Mouse (Mus musculus): ENCODE results near the gene Grn. TPM values are rescaled to one million over a fixed set of nuclear protein-coding genes. Genes with fewer than 3 reads are reported as not detected.

The Grn gene
- total RNA-seq, 2 experiments from 2014 or later: 28.7 to 35.2 TPM

DNA sequence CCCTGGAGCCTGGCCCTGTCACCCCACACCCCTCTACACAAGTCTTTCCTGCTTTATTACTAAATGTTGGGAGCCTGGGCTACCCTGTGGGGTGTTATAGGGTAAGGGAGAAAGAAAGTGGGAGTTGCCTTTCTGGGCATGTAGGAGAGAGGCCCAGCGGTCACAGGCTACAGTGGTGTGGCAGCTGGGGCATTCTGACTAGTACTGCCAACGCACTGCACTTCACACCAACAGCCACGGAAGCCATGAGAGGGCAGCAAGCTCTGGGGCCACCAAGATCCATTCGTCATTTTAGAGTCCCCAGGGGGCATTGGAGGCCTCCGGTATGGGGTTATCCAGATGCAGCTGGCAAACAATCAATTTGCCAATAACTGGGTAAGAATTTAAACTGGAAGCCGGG, 12.0 kb downstream of the Grn start:
- DNase-seq: no peak

DNA sequence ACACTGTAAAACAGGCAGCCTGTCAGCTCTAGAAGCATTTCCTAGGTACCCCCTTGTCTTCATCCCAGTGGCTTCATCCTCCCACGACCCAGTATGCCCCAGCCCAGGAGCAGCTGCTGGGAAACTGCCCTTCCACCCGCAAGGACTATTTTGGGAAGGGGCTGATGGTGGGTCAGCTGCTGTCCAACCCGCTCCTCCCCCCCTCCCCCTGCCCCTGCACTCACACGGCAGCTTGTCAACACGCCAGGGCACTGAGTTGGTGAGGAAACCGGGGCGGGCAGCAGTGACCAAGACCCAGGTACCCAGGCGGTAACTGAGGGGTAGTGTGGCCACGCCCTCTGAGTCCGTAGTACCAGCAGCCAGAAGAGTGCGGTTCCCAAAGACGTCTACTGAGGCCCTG, 13.6 kb downstream of the Grn start:
- DNase-seq: no peak

DNA sequence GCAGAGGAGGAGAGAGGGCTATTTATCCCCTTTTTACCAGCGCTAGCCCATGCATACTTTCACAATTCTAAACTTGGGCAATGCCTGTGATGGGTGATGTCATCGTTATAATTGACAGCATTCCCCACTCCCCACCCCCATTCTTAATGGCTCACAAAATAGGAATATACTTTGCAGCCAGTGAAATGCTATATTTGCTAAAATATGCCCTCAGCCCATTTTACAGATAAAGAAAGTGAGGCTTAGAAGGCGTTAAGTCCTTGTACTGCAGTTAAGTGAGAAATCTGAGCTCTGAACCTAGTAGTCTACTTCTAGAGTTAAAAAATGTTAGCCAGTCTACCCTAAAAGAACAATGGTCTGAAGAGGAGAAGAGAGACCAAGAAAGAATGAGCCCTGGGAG, 14.2 kb downstream of the Grn start:
- no peak for DNase-seq

DNA sequence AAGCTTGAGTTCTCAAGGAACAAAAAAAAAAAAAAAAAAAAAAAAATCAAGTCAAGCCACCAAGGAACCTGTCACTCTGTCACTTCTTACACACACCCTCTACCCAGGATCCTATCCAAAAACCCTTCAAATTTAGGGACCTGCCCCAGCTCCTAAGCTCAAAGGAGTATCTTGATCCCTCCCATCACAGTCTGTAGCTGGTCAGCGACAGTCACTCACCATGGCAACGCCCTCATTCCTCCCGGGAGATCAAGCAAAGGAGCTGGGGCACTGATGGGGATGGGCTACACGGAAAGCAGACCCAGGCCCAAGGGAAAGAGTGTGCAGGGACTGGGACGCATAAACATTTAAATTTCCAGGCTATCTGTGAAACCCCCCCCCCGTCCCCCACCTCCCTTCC, 14.7 kb downstream of the Grn start:
- DNase-seq: no peak

DNA sequence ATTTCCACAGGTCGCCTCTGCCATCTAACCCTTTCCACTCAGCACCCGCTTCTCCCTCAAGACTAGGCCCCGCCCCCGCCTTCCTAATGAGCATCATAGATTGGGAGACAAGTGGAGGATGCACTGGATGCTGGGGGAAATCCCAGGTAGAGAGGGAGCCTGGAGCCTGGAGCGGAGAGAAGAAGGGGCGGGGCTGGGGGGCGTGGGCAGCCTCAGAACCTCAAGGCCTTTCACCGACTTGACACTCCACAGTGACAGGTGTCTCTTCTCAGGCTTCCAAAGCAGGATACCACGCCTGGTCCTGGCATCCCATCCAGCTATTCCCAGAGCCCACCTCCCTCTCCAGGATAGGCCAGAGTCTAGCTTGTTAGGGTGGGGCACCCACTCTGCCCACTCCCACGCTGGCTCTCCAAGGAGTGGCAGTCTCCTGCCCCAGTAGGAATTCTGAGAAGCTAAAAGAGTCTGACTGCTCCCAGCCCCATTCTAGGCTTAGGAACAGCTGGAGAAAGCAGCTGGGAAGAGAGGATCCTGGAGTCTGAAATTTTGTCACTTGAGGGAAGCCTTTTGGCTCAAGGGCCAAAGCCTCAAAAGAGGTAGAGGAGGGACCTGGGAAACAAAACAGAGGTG, 15.3 kb downstream of the Grn start:
- DNase-seq: no peak

DNA sequence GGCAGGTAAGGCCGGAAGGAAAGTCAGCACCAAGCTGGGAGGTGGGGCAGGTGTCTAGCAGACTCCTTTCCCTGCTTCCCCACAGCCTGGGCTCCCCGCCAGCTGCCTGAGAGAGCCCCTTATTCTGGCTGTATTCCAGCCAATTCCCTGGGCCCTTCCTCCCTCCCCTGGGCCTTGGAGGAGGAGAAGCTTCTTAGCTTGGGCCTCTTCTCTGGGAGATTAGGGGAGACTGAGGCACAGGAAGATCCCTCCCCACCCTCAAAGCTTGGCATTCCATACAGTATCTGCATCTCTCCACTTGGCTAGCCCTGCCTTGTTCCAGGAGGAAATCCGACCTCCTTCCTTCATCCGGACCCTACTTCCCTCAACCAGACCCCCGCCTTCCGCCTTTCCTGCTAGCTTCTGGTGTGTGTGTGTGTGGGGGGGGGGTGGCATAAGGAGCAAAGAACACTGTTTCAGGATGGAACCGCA, 15.8 kb downstream of the Grn start:
- DNase-seq: no peak

DNA sequence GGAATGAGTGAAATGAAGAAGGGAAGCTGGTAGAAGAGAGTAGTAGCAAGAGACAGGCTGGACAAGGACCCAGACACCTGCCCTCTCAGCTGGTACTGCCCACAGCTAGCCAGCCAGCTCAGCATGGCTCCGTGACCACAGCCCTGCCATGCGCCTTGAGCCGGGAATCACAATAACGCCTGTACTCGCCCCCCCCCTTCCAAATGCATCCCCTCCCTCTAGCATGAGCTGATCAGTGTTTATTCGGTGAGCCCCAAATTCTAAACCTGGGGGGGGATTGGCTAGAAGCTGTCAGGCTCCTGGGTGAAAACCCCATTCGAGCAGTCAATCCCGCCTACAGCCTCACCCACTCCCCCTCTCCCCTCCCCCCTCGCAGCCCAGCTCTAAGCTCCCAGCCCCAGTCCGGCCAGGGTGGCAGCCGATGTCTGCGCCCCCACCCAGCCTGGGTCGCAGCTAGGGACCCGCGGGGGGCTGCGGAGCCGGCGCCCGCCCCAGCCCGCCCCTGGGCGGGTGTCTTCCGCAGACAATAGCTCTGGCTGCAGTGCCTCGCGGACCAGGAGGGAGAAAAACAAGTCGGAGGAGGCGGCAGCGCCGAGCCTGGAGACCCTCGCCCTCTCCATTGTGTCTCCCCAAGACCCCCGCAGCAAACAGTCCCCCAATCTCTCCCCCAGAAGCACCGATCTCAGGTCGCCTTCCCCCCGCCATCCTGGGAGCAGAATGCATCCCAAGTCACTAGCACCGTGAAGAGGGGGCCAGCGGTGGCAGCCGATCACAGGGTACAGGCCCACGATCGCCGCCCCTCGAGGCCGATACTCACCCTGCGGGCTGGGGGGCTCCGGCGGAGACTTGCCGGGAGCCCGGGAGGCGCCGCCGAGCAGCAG, 16.7 kb downstream of the Grn start:
- no peak for DNase-seq

DNA sequence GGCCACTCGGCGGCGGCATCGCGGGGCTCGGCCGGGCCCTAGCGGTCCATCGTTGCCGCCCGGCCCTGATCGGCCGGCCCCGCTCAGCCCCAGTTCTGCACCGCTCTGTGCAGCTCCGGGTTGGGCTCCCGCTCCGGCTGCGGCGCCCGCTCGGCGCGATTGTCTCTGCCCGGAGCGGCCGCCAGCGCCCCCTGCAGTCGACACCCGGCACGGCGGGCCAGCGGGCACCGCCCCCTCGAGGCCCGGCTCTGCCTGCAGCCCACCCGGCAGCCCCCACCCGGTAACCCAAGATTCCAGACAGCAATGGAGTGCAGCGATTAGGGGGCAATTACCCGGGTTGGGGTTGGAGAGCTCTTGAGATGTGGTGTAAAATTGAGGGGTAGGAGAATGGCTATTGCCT, 17.4 kb downstream of the Grn start, which contains the start of gene Fam171a2:
Gene Fam171a2 (minus strand): TSS at position 186 of the 400 bp plus-strand sequence.
- peak; percentile 69 for DNase-seq

DNA sequence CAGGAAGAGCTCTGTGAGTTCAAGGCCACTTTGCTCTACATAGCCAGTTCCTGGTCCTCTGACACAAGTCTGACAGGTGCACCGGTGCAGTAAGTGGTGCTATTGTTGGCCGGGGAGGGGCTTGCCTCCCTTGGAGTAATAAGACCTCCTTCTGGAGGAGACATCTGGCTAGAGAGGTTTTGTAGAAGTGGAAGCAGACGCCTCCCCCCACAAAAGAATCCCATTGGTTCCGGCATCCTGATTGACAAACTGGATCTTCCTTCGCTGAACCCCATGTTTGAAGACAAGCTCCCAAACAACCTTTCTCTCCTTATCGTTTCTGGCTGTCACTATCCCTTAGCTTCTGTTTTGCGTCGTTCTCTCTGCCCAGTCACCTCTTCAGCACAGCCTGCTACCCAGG, 18.2 kb downstream of the Grn start:
- DNase-seq: no peak

DNA sequence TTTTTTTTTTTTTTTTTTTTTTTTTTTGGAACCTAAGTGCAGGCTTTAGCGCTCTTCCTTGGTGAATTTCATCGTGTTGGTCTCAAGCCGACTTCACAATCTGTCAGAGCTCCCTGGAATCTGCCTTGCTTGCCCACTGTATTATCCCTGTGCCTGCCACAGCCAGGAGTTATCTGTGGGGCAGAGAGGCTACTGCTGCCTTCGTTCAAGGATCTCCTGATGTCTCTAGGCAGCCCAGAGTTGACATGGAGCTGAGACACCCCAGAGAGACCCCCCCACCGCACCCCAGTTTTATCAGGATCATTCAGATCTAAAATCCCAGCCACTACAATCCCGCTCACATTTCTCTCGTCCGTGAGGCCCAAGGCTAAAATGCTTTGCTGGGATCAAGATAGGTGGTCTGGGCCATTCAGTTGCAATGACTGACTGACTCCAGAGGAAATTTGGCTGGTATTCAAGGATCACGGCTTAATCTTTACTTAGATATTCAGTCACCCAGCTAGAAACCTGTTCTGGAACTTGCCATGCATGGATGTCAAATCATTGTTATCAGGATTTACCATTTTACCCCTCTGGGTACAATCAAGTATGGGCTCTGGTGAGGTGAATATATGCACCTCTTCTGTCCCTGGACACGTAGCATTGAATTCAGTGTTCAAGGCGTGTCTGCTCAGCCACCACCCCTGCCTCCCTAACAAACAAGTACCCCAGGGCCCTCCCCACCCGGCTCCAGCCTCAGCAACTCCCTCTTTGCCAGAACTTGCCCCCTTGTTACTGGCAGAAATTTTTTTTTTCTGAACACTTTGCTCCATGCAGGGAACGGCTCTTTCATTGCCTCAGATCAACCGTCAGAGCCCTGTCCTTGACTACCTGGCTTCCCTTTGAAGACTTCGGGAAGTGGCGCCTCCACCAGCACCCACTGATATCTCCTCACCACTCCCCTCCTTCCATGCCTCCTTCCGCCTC, 19.2 kb downstream of the Grn start:
- no peak for DNase-seq

DNA sequence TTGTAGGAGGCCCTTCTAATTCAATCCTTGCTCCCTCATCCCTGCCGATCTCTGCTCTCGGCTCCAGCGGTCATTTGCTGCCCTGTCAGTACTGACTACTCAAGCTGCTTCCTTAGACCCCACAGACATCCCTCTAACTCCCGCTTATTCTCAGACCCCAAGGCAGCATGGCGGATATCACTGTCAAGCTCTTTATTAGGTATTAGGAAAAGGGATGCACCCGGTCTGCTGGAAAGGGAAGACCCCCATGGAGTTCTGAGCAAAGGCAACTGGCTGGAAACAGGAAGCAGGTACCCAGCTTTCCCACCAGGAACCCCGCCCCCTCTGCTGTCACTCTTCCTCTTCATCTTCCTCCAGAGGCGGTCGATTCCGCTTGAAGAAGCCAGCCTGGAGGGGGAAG, 23.0 kb downstream of the Grn start:
- no peak for DNase-seq

DNA sequence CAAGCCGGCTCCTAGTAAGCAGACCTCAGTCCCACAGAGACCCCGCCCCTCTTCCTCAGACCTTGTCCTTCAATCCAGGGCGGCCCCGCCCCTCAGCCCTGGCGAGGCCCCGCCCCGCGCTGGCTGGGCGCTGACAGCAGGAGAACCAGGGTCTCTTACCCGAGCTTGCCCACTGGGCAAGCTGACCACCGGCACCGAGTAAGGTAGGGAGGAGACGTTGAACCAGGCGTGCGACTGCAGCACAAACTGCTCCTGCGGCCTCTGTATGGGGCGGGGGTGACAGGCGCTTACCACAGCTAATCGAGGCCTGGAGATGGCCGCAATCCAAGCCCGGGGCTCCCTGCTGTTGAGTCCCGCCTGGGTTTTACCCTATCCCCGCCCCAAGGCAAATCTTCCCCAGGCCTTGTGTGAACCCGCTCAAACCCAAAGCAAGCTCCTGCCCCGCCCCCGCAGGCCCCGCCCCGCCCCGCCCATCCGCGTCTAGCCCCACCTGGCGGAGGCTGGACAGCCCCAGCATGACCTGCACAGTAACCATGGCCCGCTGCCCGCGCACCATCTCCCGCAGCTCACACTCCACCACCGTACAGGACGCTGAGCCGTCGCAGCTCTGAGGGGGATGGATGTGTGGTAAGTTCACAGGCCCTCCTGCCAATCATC, 25.8 kb downstream of the Grn start:
- DNase-seq: peak; percentile 63

DNA sequence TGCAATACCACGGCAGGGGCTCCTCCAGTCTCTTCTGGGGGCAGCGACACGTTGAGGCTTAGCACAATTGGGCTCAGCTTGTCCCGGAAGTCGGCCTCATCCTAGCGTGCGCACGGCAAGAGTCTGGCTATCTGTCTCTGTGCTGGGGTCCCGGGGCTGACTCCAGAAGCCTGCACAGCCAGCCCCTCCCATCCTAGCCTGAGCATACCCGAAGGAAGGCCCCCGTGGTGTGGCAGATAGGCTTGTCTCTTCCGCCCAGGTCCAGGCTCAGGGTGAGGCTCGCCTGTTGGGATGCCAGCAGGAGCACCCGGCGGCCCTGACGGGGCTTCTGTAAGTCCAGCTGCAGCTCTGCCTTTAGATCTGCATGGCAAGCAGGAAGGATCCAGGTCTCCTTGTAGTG, 30.4 kb downstream of the Grn start:
- no peak for DNase-seq

DNA sequence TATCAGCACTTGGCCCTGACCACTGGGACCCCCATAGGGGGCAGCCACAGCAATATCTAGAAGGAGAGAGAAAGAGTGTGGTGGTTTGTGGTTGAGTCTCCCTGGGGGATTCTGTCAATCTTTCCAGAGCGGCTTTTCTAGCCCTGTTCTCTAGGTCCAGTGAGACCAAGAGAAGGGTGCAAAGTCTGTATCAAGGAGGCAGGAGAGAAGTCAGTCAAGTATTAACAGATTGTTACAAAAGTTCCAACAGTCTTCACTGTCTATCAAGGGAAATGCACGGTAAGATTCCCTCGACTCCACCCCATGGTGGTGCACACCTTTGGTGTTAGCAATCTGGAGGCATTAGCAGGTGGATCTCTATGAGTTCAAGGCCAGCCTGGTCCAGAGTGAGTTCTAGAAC, 31.6 kb downstream of the Grn start:
- DNase-seq: no peak

DNA sequence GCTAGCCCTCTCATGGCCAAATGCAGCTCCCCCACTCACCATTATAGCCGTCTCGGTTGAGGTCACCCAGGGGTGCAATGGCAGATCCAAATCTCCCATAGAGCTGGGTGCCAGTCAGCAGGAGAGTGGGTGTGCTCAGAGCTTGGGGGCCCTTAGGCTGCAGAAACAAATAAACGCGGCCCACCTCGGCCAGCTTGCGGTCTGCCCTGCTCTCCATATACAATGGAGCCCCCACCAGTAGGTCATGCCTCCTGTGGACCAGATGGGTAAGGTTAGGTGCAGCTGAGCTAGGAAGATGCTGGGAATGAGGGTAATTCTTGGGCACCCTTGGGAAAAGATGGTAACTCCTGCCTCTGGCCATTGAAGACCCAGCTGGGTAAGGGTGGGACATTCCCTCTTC, 34.8 kb downstream of the Grn start:
- DNase-seq: no peak

DNA sequence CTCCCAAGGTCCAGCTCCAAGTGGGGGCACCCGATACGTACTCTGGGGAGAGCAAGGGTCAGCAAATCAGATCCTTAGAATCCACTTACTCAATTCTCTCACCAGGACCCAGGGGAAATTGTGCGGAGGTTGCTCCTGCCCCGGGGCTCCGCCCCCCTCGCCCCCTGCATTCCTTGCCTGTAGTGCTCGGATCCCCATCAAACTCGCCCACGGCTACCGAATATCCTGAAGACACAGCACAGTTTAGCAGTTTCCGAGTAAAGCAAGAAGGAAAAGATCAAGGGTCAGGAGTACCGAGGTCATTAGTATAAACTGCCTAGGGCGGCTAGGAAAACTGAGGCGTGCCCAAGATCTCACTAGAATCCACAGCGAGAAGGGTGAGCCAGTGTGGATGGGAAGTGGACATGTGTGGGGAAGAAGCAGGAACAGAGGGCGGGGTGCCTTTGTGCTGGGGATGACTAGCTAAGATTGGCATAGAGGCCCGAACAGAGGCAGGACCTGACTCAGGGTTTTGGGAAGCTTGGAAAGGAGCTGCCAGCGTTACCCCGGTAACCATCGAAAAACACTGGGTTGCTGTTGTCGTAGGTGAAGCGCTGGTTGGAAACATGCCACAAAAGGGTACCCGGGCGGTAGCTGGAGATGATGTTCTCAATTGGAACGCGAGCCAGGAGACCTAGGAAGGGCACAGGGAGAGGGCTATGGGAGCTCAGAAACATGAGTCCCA, 35.8 kb downstream of the Grn start:
- peak; percentile 69 for DNase-seq

DNA sequence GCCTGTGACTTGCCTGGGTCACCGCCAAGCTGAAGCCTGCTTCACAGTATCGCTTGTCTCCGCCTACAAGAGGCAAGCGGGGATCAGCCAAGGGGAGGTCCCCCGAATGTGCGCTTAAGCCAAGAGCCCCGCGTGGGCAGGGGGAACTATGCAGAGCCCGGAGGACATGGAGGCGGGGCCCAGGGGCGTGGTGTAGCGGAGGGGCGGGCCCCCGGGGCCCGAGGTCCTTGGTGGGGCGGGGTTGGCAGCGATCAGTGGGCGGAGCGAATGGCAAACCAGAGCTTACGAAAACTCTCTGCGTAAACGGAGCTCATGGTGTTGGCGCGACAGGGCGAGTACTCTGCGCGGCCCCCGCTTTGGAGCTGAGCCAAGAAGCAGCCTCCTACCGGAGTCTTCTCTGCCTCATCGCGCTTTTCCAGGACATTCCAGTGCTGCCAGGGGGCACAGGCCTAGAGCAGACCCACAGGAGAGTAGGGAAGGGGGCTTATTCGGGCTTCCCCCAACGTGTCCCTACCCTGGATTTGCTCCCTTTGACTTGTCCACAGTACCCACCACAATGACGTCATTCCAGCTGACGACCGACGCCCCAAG, 37.0 kb downstream of the Grn start:
- DNase-seq: peak; percentile 98

DNA sequence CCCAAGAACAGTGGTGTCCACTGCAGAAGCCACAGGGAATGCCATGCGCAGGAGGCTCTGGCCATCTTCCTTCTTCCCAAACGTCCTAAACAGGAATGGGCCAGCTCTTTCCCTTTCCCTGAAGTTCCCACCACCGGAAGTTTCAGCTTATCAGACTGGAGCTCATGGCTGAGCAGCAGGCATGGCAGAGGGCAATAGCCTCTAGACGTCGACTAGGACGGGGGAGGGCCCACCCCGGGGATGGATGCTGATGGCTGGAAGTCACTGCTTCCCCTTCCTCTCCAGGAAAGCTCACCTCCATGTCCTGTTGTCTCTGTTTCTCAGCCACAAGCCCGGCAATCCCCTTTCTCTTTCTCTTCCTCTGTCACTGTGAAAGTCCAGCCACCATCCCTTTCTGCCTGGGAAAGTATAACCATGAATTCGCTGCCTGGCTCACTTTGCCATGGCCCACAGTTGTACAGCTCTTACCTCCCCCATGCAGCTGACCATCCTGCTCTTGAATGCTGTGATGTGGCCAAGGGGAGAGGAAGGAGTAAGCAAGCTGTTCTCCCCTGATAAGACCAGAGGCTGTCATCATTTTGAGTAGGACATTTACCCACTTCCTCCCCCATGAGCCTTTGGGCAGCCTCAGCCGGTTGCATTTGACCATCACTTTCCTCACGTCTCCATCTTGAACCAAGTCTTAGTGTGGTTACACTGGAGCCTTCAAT, 39.7 kb downstream of the Grn start, which contains the start of gene Itga2b:
Gene Itga2b (minus strand): TSS at position 475 of the 710 bp plus-strand sequence.
- DNase-seq: no peak

DNA sequence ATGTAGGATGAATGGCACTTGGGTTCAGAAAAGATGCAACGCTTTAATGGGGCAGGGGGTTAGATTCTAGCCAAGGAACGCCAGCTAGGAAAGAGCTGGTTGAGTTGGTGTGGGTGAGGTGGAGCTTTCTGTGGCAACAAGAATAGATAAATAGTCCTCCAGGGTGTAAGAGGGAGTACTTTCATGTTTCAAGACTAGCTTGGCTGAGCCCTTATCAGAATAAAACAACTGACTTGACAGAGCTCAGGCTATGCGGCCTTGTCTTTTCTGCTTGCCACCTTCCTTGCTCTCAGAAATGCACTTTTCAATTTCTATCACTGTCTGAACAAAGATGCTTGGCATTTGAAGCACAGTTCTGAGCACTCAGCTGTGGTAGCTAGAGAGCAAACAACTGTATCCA, 44.9 kb downstream of the Grn start:
- DNase-seq: no peak

DNA sequence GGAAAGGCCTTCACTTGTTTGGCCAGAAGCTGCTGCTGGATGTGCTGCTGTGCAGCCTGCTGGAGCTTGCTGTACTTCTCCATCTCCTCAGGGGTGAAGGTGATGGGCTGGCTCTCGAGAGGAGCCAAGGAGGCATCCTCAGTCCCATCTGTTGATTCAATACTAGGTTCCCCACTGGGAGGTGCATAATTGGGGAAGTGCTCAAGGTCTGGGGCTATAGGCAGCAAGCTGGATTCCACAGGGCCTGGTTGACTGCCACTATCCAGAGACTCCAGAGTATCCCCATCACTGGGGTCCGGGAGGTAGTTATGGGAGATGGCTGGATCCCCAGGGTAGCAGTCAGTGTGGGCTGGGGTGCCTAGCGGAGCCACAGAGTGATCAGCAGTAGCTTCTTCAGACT, 48.6 kb downstream of the Grn start:
- no peak for DNase-seq

Data from gastrocnemius, postnatal 25 days (tissue).